Mouse (Mus musculus) embryonic facial prominence, embryonic 15.5 days (tissue): ENCODE measurements at regions not wholly inside any gene's neighbourhood (a gene's known extent, or its start where the extent isn't known, plus 50 kb on each side); places are given as distances from the start of the nearest gene placed in this dataset.
A peak's percentile ranks its signal among the peaks of the same experiment; 100 is the strongest.

Experiments used
- ATAC-seq: fragments of 200-750 bp; cut with Nextera tagmentation; 2 replicates; pipeline ENCODE4 v1.8.0; 2017; ENCODE audit warnings: low read depth, moderate TSS enrichment; ENCODE audit not compliant: insufficient number of reproducible peaks, low FRiP score, low TSS enrichment
- H3K27ac ChIP-seq: fragments of 300-500 bp; sonication (generic); replicated peaks from 2 replicates; pipeline ENCODE4 v1.5.1; 2015; ENCODE audit warnings: mild to moderate bottlenecking, inconsistent platforms
- H3K27me3 ChIP-seq: fragments of 300-500 bp; sonication (generic); 2 replicates; pipeline ENCODE4 v1.6.1; 2015; ENCODE audit warnings: inconsistent platforms
- H3K36me3 ChIP-seq: fragments of 300-500 bp; sonication (generic); 2 replicates; pipeline ENCODE4 v1.6.1; 2015; ENCODE audit warnings: mild to moderate bottlenecking, inconsistent platforms
- H3K4me1 ChIP-seq: fragments of 300-500 bp; sonication (generic); 2 replicates; pipeline ENCODE4 v1.6.1; 2015; ENCODE audit warnings: inconsistent platforms
- H3K4me2 ChIP-seq: fragments of 300-500 bp; sonication (generic); replicated peaks from 2 replicates; pipeline ENCODE4 v1.6.1; 2015; ENCODE audit warnings: mild to moderate bottlenecking, inconsistent platforms
- H3K4me3 ChIP-seq: fragments of 300-500 bp; sonication (generic); replicated peaks from 2 replicates; pipeline ENCODE4 v1.5.1; 2015; ENCODE audit warnings: mild to moderate bottlenecking, inconsistent platforms
- H3K9ac ChIP-seq: fragments of 300-500 bp; sonication (generic); 2 replicates; pipeline ENCODE4 v1.6.1; 2015; ENCODE audit warnings: inconsistent platforms
- H3K9me3 ChIP-seq: fragments of 300-500 bp; sonication (generic); replicated peaks from 2 replicates; pipeline ENCODE4 v1.6.1; 2016; ENCODE audit warnings: inconsistent platforms
- WGBS: fragments of 180-500 bp; shearing (Covaris S2); methylation state at CpG from one replicate; pipeline ENCODE4 v1.1.7; 2015; 5-methylcytosine and 5-hydroxymethylcytosine counted together

- H3K36me3 ChIP-seq: no peaks in the 10 kb centered on the region
- H3K4me1 ChIP-seq: peaks cover 3% of the 10 kb centered on the region
- no peak overlapping the region for H3K9ac ChIP-seq
- 25% methylated on average over 8 of the region's 8 CpGs for WGBS
- no peak overlapping the region for H3K27ac ChIP-seq
- H3K9me3 ChIP-seq: no peaks in the 10 kb centered on the region
- ATAC-seq: no peak
- H3K4me2 ChIP-seq: no peak overlapping the region
- no peak overlapping the region for H3K4me3 ChIP-seq
- no peaks in the 10 kb centered on the region for H3K27me3 ChIP-seq
Observed at GRCm38 (mm10) chr1:128692313-128692712, 100.2 kb upstream of the Cxcr4 start.

- H3K27ac ChIP-seq: no peak overlapping the region
- no peaks in the 10 kb centered on the region for H3K36me3 ChIP-seq
- no peak overlapping the region for H3K9ac ChIP-seq
- peaks cover 7% of the 10 kb centered on the region for H3K4me1 ChIP-seq
- no peaks in the 10 kb centered on the region for H3K27me3 ChIP-seq
- no peak overlapping the region for H3K4me2 ChIP-seq
- no peak overlapping the region for H3K4me3 ChIP-seq
- no peaks in the 10 kb centered on the region for H3K9me3 ChIP-seq
- 27% methylated on average over 9 of the region's 9 CpGs for WGBS
- ATAC-seq: no peak
Observed at GRCm38 (mm10) chr1:128687236-128687927, 95.3 kb upstream of the Cxcr4 start.

GRCm38 (mm10) chr1:128685467-128686137, 93.5 kb upstream of the Cxcr4 start:
- no peaks in the 10 kb centered on the region for H3K9me3 ChIP-seq
- no peaks in the 10 kb centered on the region for H3K36me3 ChIP-seq
- H3K9ac ChIP-seq: no peak overlapping the region
- H3K27ac ChIP-seq: no peak overlapping the region
- no peak for ATAC-seq
- no peaks in the 10 kb centered on the region for H3K27me3 ChIP-seq
- no peak overlapping the region for H3K4me2 ChIP-seq
- no peak overlapping the region for H3K4me3 ChIP-seq
- peaks cover 7% of the 10 kb centered on the region for H3K4me1 ChIP-seq
- 51% methylated on average over 8 of the region's 8 CpGs for WGBS

- Histone ChIP-seq H3K4me1 (peaks cover 14% of the 10 kb centered on the region), H3K4me3 (no peak overlapping the region), H3K4me2 (no peak overlapping the region), H3K36me3 (no peaks in the 10 kb centered on the region), H3K27ac (no peak overlapping the region), H3K27me3 (no peaks in the 10 kb centered on the region), H3K9me3 (no peaks in the 10 kb centered on the region), H3K9ac (no peak overlapping the region)
- ATAC-seq: no peak
- 74% methylated on average over 8 of the region's 8 CpGs for WGBS
Observed at GRCm38 (mm10) chr1:128682942-128683341, 90.8 kb upstream of the Cxcr4 start.

- H3K9me3 ChIP-seq: no peaks in the 10 kb centered on the region
- no peak overlapping the region for H3K4me3 ChIP-seq
- H3K9ac ChIP-seq: no peak overlapping the region
- peaks cover 7% of the 10 kb centered on the region; the same call in 1 of the 2 replicates for H3K4me1 ChIP-seq
- no peak overlapping the region for H3K4me2 ChIP-seq
- WGBS: 79% methylated on average over 4 of the region's 4 CpGs
- ATAC-seq: no peak
- H3K27ac ChIP-seq: no peak overlapping the region
- H3K27me3 ChIP-seq: no peaks in the 10 kb centered on the region
- no peaks in the 10 kb centered on the region for H3K36me3 ChIP-seq
Observed at GRCm38 (mm10) chr1:128681261-128681660, 89.2 kb upstream of the Cxcr4 start.

- Histone ChIP-seq H3K36me3 (no peaks in the 10 kb centered on the region), H3K27me3 (no peaks in the 10 kb centered on the region), H3K4me2 (no peak overlapping the region), H3K9ac (no peak overlapping the region), H3K9me3 (no peaks in the 10 kb centered on the region), H3K4me3 (no peak overlapping the region), H3K4me1 (peaks cover 7% of the 10 kb centered on the region; the same call in 1 of the 2 replicates), H3K27ac (no peak overlapping the region)
- no peak for ATAC-seq
- 56% methylated on average over 3 of the region's 3 CpGs for whole genome bisulfite sequencing
Observed at GRCm38 (mm10) chr1:128680538-128680937, 88.4 kb upstream of the Cxcr4 start.

- Histone ChIP-seq H3K9ac (no peak overlapping the region), H3K9me3 (no peaks in the 10 kb centered on the region), H3K4me3 (no peak overlapping the region), H3K27me3 (no peaks in the 10 kb centered on the region), H3K36me3 (no peaks in the 10 kb centered on the region), H3K4me2 (no peak overlapping the region), H3K27ac (no peak overlapping the region), H3K4me1 (peaks cover 7% of the 10 kb centered on the region; the same call in 1 of the 2 replicates)
- 75% methylated on average over 5 of the region's 5 CpGs for WGBS
- ATAC-seq: no peak
Observed at GRCm38 (mm10) chr1:128680012-128680411, 87.9 kb upstream of the Cxcr4 start.

- peaks cover 7% of the 10 kb centered on the region; the same call in 1 of the 2 replicates for H3K4me1 ChIP-seq
- H3K36me3 ChIP-seq: no peaks in the 10 kb centered on the region
- no peaks in the 10 kb centered on the region for H3K27me3 ChIP-seq
- ATAC-seq: no peak
- H3K27ac ChIP-seq: peak overlapping the region; percentile 45; the same call in 1 of the 2 replicates
- WGBS: 36% methylated on average over 18 of the region's 18 CpGs
- H3K9ac ChIP-seq: no peak overlapping the region
- no peak overlapping the region for H3K4me3 ChIP-seq
- no peaks in the 10 kb centered on the region for H3K9me3 ChIP-seq
- no peak overlapping the region for H3K4me2 ChIP-seq
Observed at GRCm38 (mm10) chr1:128679005-128679980, 87.2 kb upstream of the Cxcr4 start.

GRCm38 (mm10) chr1:128675538-128675937, 83.4 kb upstream of the Cxcr4 start:
- peaks cover 7% of the 10 kb centered on the region; the same call in 1 of the 2 replicates for H3K4me1 ChIP-seq
- ATAC-seq: no peak
- H3K9ac ChIP-seq: no peak overlapping the region
- H3K27me3 ChIP-seq: no peaks in the 10 kb centered on the region
- no peaks in the 10 kb centered on the region for H3K9me3 ChIP-seq
- H3K27ac ChIP-seq: no peak overlapping the region
- H3K4me2 ChIP-seq: no peak overlapping the region
- H3K4me3 ChIP-seq: no peak overlapping the region
- H3K36me3 ChIP-seq: no peaks in the 10 kb centered on the region
- WGBS: 55% methylated on average over 5 of the region's 5 CpGs

GRCm38 (mm10) chr1:128672306-128672705, 80.2 kb upstream of the Cxcr4 start:
- H3K4me2 ChIP-seq: no peak overlapping the region
- H3K9me3 ChIP-seq: no peaks in the 10 kb centered on the region
- no peaks in the 10 kb centered on the region for H3K4me1 ChIP-seq
- 77% methylated on average over 3 of the region's 3 CpGs for WGBS
- no peaks in the 10 kb centered on the region for H3K36me3 ChIP-seq
- no peak overlapping the region for H3K4me3 ChIP-seq
- no peak overlapping the region for H3K27ac ChIP-seq
- no peaks in the 10 kb centered on the region for H3K27me3 ChIP-seq
- H3K9ac ChIP-seq: no peak overlapping the region
- no peak for ATAC-seq

GRCm38 (mm10) chr1:128671495-128671894, 79.4 kb upstream of the Cxcr4 start:
- no peaks in the 10 kb centered on the region for H3K36me3 ChIP-seq
- H3K27ac ChIP-seq: no peak overlapping the region
- H3K4me3 ChIP-seq: no peak overlapping the region
- WGBS: 60% methylated on average over 3 of the region's 3 CpGs
- no peaks in the 10 kb centered on the region for H3K9me3 ChIP-seq
- H3K9ac ChIP-seq: no peak overlapping the region
- H3K4me2 ChIP-seq: no peak overlapping the region
- ATAC-seq: no peak
- no peaks in the 10 kb centered on the region for H3K4me1 ChIP-seq
- no peaks in the 10 kb centered on the region for H3K27me3 ChIP-seq
